Mouse (Mus musculus): Measurements from ENCODE around the gene F11.

The F11 gene

GRCm38 (mm10) chr8:45261920-45262319 lies at the start of gene F11:
Gene F11, minus strand, starts transcription at chr8:45262031.
- no peak for DNase-seq (ENCODE audit: extremely low spot score, low spot score)

GRCm38 (mm10) chr8:45310967-45311366 lies 49.1 kb upstream of the F11 start:
- no peak for DNase-seq (ENCODE audit: extremely low spot score, low spot score)

GRCm38 (mm10) chr8:45308366-45308765 lies 46.5 kb upstream of the F11 start, which contains the start of gene Gm45753:
Gene Gm45753, minus strand, starts transcription at chr8:45308466.
- no peak for DNase-seq (ENCODE audit: extremely low spot score, low spot score)

GRCm38 (mm10) chr8:45305479-45305878 lies 43.6 kb upstream of the F11 start:
- no peak for DNase-seq (ENCODE audit: extremely low spot score, low spot score)

GRCm38 (mm10) chr8:45304354-45304753 lies 42.5 kb upstream of the F11 start:
- no peak for DNase-seq (ENCODE audit: extremely low spot score, low spot score)

GRCm38 (mm10) chr8:45302390-45302789 lies 40.6 kb upstream of the F11 start:
- DNase-seq (ENCODE audit: extremely low spot score, low spot score) = no peak

- DNase-seq (ENCODE audit: extremely low spot score, low spot score) = no peak
Measured at GRCm38 (mm10) chr8:45295276-45295675, 33.4 kb upstream of the F11 start.

GRCm38 (mm10) chr8:45294687-45295086 lies 32.9 kb upstream of the F11 start, which contains the start of gene Klkb1:
Gene Klkb1, minus strand, starts transcription at chr8:45294859.
- no peak for DNase-seq (ENCODE audit: extremely low spot score, low spot score)

- no peak for DNase-seq (ENCODE audit: extremely low spot score, low spot score)
Measured at GRCm38 (mm10) chr8:45291790-45292189, 30.0 kb upstream of the F11 start.

- no peak for DNase-seq (ENCODE audit: extremely low spot score, low spot score)
Measured at GRCm38 (mm10) chr8:45281630-45282029, 19.8 kb upstream of the F11 start.

GRCm38 (mm10) chr8:45277453-45277852 lies 15.6 kb upstream of the F11 start:
- DNase-seq (ENCODE audit: extremely low spot score, low spot score) = no peak

GRCm38 (mm10) chr8:45274317-45274716 lies 12.5 kb upstream of the F11 start:
- DNase-seq (ENCODE audit: extremely low spot score, low spot score) = no peak

GRCm38 (mm10) chr8:45269056-45269455 lies 7.2 kb upstream of the F11 start:
- DNase-seq (ENCODE audit: extremely low spot score, low spot score) = no peak

GRCm38 (mm10) chr8:45268485-45268884 lies 6.7 kb upstream of the F11 start:
- no peak for DNase-seq (ENCODE audit: extremely low spot score, low spot score)

- no peak for DNase-seq (ENCODE audit: extremely low spot score, low spot score)
Measured at GRCm38 (mm10) chr8:45267611-45268391, 6.0 kb upstream of the F11 start.

GRCm38 (mm10) chr8:45266993-45267392 lies 5.2 kb upstream of the F11 start:
- no peak for DNase-seq (ENCODE audit: extremely low spot score, low spot score)

- no peak for DNase-seq (ENCODE audit: extremely low spot score, low spot score)
Measured at GRCm38 (mm10) chr8:45264918-45265317, 3.1 kb upstream of the F11 start.

GRCm38 (mm10) chr8:45262851-45263250 lies 1.0 kb upstream of the F11 start:
- DNase-seq (ENCODE audit: extremely low spot score, low spot score) = no peak

GRCm38 (mm10) chr8:45258421-45258820 lies 3.4 kb downstream of the F11 start:
- DNase-seq (ENCODE audit: extremely low spot score, low spot score) = no peak

- no peak for DNase-seq (ENCODE audit: extremely low spot score, low spot score)
Measured at GRCm38 (mm10) chr8:45255040-45255439, 6.8 kb downstream of the F11 start.

- no peak for DNase-seq (ENCODE audit: extremely low spot score, low spot score)
Measured at GRCm38 (mm10) chr8:45254194-45254842, 7.5 kb downstream of the F11 start.

GRCm38 (mm10) chr8:45253586-45253985 lies 8.2 kb downstream of the F11 start:
- no peak for DNase-seq (ENCODE audit: extremely low spot score, low spot score)

GRCm38 (mm10) chr8:45253111-45253510 lies 8.7 kb downstream of the F11 start:
- DNase-seq (ENCODE audit: extremely low spot score, low spot score) = no peak

All from neural tube, embryonic 10.5 days (tissue).